Mouse (Mus musculus): ENCODE results near the gene Scgb2a2.
"Not testable (repeated sequence)": the region's sequence is repeated elsewhere in the genome, so short reads cannot be mapped to it uniquely, and the experiment has no call there.

Scgb2a2 gene

GRCm38 (mm10) chr19:9847262-9847661, at the start of gene Scgb2a2:
Scgb2a2 (plus strand) TSS chr19:9847562.
- no peak for DNase-seq

DNA sequence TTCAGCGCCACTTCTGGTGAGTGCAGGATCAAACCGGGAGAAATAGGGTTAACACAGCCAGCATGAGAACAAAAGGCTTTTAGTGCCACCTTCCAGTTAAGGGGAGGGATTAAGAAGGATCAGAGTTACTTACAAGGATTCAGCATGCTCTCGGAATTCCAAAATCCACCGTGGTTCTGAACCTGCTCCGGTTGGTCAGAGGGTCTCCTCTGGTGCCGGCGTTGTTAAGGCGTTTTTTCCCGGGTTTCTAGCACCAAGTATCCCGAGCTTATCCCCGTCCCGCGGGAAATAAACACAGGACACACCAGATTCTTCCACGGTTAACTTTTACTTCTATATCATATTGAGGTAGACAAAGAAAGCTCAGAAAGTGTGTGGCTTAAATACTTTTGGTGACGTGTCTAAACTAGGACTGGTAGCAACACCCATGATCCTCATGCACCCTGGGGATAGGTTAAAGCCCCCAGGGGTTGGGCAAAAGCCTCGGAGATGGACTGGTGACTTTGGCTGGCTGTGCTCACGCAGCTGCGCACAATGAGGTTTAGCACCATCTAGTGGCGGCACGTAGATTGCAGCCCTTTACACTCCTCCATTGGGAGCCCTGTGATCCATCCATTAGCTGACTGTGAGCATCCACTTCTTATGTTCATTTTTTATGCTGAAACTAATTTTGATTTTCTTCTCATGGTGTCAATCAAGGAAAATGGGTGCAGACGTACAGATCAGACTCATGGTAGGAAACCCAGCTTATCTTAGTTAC, 10.6 kb upstream of the Scgb2a2 start:
- DNase-seq: peak in 1 of 2 experiments; percentile 9

- DNase-seq: no peak
Measured at GRCm38 (mm10) chr19:9837341-9837715, 10.0 kb upstream of the Scgb2a2 start.

DNA sequence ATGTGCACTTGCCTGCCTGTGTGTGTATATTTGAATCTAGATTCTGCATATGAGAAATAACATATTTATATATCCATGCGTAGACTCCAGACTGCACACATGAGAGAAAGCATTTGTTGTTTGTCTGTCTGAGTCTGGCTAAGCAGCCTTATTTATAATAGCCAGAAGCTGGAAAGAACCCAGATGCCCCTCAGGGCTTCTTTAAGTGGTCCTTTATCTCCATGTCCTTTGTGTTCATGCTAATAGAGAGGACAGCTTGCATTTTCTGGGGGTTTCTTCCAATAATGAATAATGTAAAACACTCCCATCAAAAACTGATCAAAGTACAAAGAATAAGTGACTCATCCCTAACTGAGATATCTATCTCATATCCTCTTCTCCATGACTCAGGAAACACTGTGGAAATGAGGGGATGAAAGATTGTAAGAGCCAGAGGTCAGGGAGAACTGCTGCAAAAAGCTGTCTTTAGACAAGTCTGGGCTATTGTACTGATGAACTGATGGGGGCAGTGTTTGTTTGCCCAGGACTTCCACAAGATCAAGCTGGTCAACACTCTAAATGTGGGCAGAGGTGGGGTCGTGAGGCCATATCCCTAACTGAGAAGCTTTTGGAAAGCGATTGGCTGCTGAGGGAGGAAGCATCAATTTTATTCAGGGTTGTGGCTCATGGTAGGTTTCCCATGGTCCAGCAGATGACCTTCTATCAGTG, 2.2 kb downstream of the Scgb2a2 start:
- DNase-seq: not testable (repeated sequence)

GRCm38 (mm10) chr19:9860821-9861220, 13.5 kb downstream of the Scgb2a2 start:
- DNase-seq: not testable (repeated sequence)

DNA sequence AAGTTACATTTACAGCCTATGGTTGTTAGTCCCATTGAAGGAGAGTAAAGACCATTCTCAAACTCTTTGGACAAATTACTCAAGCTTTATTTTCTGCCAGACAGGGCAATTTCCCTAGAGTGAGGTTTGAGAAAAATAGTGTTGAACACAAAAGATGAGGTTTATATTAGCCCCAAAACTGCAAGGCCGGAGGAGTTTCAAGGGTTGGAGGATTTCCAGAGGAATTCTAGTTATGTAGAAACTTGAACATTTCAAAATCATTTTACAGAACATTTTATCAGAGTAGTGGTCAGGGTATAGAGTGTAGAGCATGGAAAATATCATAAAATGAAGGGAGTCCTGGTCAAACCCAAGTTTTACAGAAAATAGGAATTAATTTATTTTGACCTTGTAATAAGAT, 17.5 kb downstream of the Scgb2a2 start:
- no peak for DNase-seq

GRCm38 (mm10) chr19:9865466-9865865, 18.1 kb downstream of the Scgb2a2 start:
- no peak for DNase-seq

DNA sequence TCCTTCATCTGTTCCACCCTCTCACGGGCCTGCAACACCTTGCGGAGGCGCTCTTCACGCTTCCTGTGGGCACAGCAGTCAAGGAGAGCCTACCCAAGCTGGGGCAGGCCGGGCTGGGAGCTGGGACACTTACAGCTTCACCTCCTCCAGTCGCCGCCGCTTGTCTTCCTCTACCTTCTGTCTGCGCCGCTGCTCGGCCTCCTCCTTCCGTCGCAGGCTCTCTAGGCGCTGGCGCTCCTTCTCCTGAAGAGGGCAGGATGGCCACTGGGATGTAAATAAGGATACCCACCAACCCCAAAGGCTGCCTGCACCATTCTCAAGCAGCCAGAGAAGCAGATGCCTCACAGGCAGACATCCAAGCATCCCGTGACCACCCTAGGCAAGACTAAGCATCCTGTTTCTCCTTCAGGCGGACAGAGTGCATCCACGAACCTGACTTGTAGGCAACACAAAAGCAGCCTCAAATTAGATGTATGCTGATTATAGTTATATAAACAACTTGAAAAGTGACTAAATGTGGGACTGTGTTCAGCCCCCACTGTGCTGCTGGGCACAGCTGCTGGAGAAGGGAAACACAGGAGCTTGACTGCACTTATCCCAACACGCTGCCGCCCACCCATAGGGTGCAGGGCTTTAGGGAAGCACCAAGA, 30.9 kb downstream of the Scgb2a2 start:
- no peak for DNase-seq

- no peak for DNase-seq
Measured at GRCm38 (mm10) chr19:9886348-9886747, 39.0 kb downstream of the Scgb2a2 start.

GRCm38 (mm10) chr19:9886771-9887170, 39.4 kb downstream of the Scgb2a2 start:
- DNase-seq: no peak

DNA sequence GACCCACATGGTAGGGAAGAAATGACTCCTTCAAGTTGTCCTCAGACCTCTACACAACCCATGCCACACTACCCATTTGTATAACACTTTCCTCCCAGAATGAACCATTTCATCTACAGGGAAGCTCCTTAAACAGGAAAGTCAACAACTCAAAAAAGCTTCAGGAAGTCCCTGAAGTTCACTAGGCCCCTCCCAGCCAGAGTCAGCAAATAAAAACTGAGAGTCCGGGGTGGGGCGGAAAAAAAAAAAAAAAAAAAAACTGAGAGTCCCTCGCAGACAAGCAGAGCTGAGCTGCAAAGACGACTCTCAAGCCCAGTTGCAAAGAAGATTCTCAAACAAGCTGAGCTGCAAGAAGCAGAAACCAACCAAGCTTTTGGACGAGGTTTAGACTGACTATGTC, 48.7 kb downstream of the Scgb2a2 start:
- no peak for DNase-seq

DNA sequence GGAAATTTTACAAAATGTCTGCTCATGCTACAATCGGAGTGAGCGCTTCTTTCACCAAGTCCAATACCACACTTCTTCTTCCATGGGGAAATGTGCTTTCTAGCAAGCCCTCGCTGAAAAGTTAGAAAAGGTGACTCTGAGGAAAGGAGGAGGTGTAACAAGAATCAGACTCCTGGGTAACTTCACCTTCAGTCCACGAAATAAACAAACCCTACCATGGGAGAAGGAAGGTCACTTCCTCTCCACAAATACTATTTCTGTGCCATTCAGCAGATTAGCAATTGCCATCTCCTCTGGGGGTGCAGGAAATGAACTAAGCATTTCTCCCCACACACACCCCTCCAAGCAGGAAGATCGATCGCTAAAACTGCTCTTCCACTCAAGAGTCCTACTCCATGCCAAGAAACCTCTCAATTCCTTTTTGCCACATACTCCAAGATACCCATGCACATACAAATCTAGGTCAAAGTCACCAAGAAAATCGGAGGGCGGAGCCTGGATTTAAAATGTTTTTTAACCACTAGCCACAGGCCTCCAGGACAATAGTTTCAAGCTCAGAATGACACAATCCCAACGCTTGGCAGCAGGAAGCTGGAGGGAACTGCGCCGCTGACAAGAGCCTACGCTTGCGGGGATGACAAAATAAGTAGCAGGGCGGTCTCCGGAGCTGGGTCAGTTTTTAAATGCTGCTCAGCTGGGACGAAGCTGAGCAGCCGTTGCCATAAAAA, 51.1 kb downstream of the Scgb2a2 start:
- no peak for DNase-seq

DNA sequence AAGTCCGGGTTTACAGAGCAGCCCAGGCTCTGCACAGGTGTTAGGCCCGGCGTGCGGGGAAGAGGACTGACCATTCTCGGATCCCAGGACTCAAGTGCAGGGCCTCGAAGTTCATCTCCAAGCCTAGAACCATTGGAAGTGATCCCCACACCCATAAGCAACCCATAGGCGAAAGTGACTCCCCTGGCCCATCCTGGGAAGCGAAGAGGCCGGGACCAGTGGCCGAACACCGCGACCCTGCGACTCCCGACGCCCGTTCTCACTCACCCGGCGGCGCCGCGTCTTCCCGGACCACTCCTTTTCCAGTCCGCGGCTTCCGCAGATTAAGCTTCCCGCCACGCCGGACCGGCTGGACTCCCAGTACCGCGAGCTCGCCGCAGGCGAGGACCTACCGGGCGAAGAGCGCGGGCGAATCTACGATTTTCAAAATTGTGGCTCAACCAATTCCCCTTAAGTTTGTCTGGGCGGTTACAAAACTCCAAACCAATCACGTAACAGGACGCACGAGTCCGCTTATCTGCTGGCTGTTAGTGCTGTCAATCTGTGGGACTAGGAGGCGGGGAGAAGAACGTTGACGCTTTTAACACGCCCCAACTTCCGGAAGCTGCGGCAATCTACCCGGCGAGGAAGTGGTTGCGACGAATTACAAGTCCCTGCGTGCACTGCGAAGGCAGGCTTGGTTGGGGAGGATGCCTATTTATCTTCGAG, 51.9 kb downstream of the Scgb2a2 start, which contains the start of gene Incenp:
TSS of gene Incenp (minus strand) at position 480 of the 708 bp plus-strand sequence.
- DNase-seq: peak; percentile 89 to 96

DNA sequence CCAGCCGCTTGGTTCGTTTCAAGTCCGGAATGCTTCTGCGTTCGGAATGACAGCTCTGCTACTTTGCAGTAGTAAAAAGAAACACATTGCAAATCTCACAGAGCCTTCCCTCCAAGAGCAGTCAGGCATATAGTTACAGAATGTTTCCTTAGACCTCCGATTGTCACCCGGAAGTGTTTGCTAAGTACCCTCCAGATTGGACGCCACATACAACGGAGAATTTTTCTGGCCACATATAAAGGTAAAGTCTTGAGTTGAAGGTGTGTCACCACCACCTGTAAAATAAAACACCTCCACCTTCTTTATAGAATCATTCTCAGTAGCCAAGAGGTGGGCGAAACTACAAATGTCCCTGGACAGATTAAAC, 52.4 kb downstream of the Scgb2a2 start:
- DNase-seq: no peak

GRCm38 (mm10) chr19:9900696-9901095, 53.3 kb downstream of the Scgb2a2 start:
- not testable (repeated sequence) for DNase-seq

All from thymus, adult 18-20 months (tissue).